Mouse (Mus musculus) kidney, adult 2 months (tissue): ENCODE measurements around the gene Fut7. TPM values are rescaled to one million over a fixed set of nuclear protein-coding genes. Genes with fewer than 3 reads are reported as not detected.

Experiments used
- DNase-seq: peaks from one replicate; pipeline ENCODE4 v3.0.0; 2021
- H3K27ac ChIP-seq: fragments of 200-500 bp; 2 replicates; pipeline ENCODE4 v1.5.1; 2012; ENCODE audit warnings: low read depth, low read length, control low read depth, inconsistent platforms; ENCODE audit not compliant: insufficient read depth
- H3K27me3 ChIP-seq: fragments of 200-500 bp; replicated peaks from 2 replicates; pipeline ENCODE4 v1.6.1; 2012; ENCODE audit warnings: mild to moderate bottlenecking, moderate library complexity, low read length, inconsistent platforms; ENCODE audit not compliant: control insufficient read depth, insufficient read depth
- H3K36me3 ChIP-seq: fragments of 200-500 bp; 2 replicates; pipeline ENCODE4 v1.6.1; 2012; ENCODE audit warnings: mild to moderate bottlenecking, moderate library complexity, low read length, inconsistent platforms; ENCODE audit not compliant: control insufficient read depth, insufficient read depth
- H3K4me1 ChIP-seq: fragments of 200-500 bp; 2 replicates; pipeline ENCODE4 v1.6.1; 2011; ENCODE audit warnings: low read length; ENCODE audit not compliant: control insufficient read depth, insufficient read depth
- H3K4me3 ChIP-seq: fragments of 200-500 bp; 2 replicates; pipeline ENCODE4 v1.5.1; 2011; ENCODE audit warnings: mild to moderate bottlenecking, low read depth, low read length, control low read depth; ENCODE audit not compliant: insufficient read depth
- CTCF ChIP-seq: fragments of 200-500 bp; conservative IDR thresholded peaks from 2 replicates; pipeline ENCODE4 v1.5.1; 2011; ENCODE audit warnings: low read depth, mild to moderate bottlenecking, control low read depth, low read length, moderate library complexity, mixed read lengths; ENCODE audit not compliant: insufficient read depth, insufficient read length
- POLR2A ChIP-seq: fragments of 200-500 bp; IDR thresholded peaks from one replicate; pipeline ENCODE4 v1.6.1; 2011; ENCODE audit warnings: low read depth, low read length, control low read depth
- WGBS: fragments of 180-500 bp; shearing (Covaris S2); methylation state at CpG from one replicate; pipeline ENCODE4 v1.1.7; 2018; 5-methylcytosine and 5-hydroxymethylcytosine counted together
- polyA plus RNA-seq: library from polyadenylated mRNA; depleted of rRNA; stranded (reverse); fragments of >200 nt; gene quantifications from 2 replicates; pipeline ENCODE4 v1.2.3, GENCODE M21; 2012

Gene Fut7
- polyA plus RNA-seq, 1 experiment = 0.80 TPM

- Histone ChIP-seq H3K36me3 (no peaks in the 10 kb centered on the region), H3K4me1 (peaks cover 11% of the 10 kb centered on the region), H3K27ac (no peak overlapping the region), H3K4me3 (no peak overlapping the region), H3K27me3 (no peaks in the 10 kb centered on the region)
- peak; percentile 17 for DNase-seq
- TF ChIP-seq POLR2A (no peak), CTCF (no peak)
- WGBS = 75% methylated on average over 5 of the region's 5 CpGs
These were observed 35.8 kb downstream of the Fut7 start for GRCm38 (mm10) chr2:25458911-25459310.

GRCm38 (mm10) chr2:25460135-25460534 is 37.1 kb downstream of the Fut7 start:
- Histone ChIP-seq H3K27me3 (no peaks in the 10 kb centered on the region), H3K4me1 (peaks cover 11% of the 10 kb centered on the region), H3K4me3 (peak overlapping the region; percentile 71), H3K36me3 (no peaks in the 10 kb centered on the region), H3K27ac (peak overlapping the region; percentile 93)
- no peak for TF ChIP-seq POLR2A
- no peak for TF ChIP-seq CTCF
- DNase-seq = no peak
- 20% methylated on average over 5 of the region's 5 CpGs for WGBS

- Histone ChIP-seq H3K27me3 (no peaks in the 10 kb centered on the region), H3K27ac (peak within 1 kb of the TSS; percentile 93), H3K4me1 (peaks cover 11% of the 10 kb centered on the region), H3K36me3 (no peaks in the 10 kb centered on the region), H3K4me3 (peak within 1 kb of the TSS; percentile 71)
- peak; percentile 59 for TF ChIP-seq POLR2A
- no peak for TF ChIP-seq CTCF
- peak; percentile 98 for DNase-seq
- WGBS = 1% methylated on average over 48 of the region's 48 CpGs
These were observed 37.7 kb downstream of the Fut7 start, which contains the start of gene Paxx for GRCm38 (mm10) chr2:25460551-25461309. TSS of gene Paxx (minus strand) at chr2:25461094.

- Histone ChIP-seq H3K27me3 (no peaks in the 10 kb centered on the region), H3K4me3 (peak overlapping the region; percentile 45), H3K4me1 (peaks cover 11% of the 10 kb centered on the region), H3K36me3 (no peaks in the 10 kb centered on the region), H3K27ac (peak overlapping the region; percentile 66)
- TF ChIP-seq CTCF = no peak
- TF ChIP-seq POLR2A = no peak
- DNase-seq = no peak
- WGBS = 31% methylated on average over 3 of the region's 3 CpGs
These were observed 38.3 kb downstream of the Fut7 start for GRCm38 (mm10) chr2:25461407-25461806.

GRCm38 (mm10) chr2:25463630-25464029 is 40.6 kb downstream of the Fut7 start:
- no peak for DNase-seq
- TF ChIP-seq POLR2A (no peak), CTCF (no peak)
- no peaks in the 10 kb centered on the region for H3K27me3 ChIP-seq
- no peak overlapping the region for H3K27ac ChIP-seq
- peaks cover 13% of the 10 kb centered on the region for H3K4me1 ChIP-seq
- no peak overlapping the region for H3K4me3 ChIP-seq
- 94% methylated on average over 3 of the region's 3 CpGs for WGBS
- H3K36me3 ChIP-seq = no peaks in the 10 kb centered on the region

GRCm38 (mm10) chr2:25465256-25465655 is 42.2 kb downstream of the Fut7 start:
- Histone ChIP-seq H3K4me1 (peaks cover 9% of the 10 kb centered on the region), H3K27ac (no peak overlapping the region), H3K36me3 (no peaks in the 10 kb centered on the region), H3K4me3 (no peak overlapping the region), H3K27me3 (no peaks in the 10 kb centered on the region)
- no peak for TF ChIP-seq POLR2A
- TF ChIP-seq CTCF = no peak
- no peak for DNase-seq
- 88% methylated on average over 2 of the region's 2 CpGs for WGBS

GRCm38 (mm10) chr2:25465816-25466635 is 43.0 kb downstream of the Fut7 start:
- no peaks in the 10 kb centered on the region for H3K27me3 ChIP-seq
- H3K27ac ChIP-seq = no peak overlapping the region
- DNase-seq = no peak
- H3K36me3 ChIP-seq = no peaks in the 10 kb centered on the region
- WGBS = 52% methylated on average over 10 of the region's 10 CpGs
- H3K4me3 ChIP-seq = no peak overlapping the region
- H3K4me1 ChIP-seq = peaks cover 8% of the 10 kb centered on the region
- no peak for TF ChIP-seq POLR2A
- TF ChIP-seq CTCF = no peak
